Mouse (Mus musculus) A20 (cell line): ENCODE results near the gene Gm7694.

ENCODE experiments used
- DNase-seq: peaks from one replicate; pipeline ENCODE4 v3.0.0-alpha.2; 2011; ENCODE audit warnings: low read depth, low spot score

Gene Gm7694

DNA sequence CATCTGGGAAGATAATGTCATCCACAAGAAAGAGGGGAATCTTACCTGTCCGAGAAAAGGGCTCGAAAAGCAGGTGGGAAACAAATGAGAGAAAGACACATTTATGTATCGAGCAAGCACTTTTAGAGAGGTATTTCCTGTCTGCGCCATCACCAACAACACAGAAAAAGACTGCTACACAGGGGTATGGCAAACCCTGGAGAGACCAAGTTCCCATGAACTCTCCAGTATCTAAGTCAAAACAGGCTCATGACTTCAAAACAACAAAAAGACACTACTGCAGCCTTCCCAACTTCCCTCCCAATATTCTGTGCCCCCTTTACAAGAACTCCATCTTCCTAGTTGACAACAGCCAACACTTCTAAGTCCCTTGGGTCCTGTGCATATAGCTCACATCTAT, at the start of gene Gm7694:
Gene Gm7694 (minus strand): TSS at position 101 of the 400 bp plus-strand sequence.
- no peak for DNase-seq

DNA sequence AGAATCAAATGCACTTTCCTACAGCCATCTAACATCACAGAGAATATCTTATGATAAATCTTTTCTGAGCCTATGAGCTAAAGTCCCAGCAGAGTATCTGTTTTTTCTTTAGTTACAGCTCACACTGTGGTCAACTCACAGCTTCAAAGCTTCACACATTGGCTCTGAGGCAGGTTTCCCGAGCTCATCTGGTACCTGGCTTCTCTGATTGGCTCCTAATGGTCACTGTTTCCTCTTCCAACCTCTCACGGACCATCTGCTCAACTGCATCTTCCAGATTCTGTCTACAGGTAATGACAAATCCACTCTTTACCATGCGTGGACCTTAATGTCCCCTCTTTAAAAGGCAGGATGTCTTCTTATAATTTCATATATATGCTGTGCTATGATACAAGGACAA, 47.2 kb upstream of the Gm7694 start:
- no peak for DNase-seq

DNA sequence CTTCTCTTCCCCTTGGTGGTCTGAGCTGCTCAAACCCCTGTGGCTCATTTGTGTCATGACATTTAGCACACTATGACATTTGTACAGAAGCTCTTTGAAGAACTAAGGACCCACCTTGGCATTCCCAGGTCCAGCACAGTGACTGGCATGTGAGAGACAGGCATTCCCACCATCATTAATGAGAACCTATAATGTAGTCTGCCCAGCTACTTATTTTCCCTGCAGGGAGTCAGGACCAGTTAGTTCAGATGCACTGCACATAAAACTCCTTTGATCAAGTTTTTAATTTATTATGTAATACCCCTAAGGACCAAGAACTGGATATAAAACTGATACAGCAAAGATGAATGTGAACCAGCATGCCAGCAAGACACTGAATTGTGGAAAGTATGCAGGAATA, 44.9 kb upstream of the Gm7694 start:
- DNase-seq: no peak

DNA sequence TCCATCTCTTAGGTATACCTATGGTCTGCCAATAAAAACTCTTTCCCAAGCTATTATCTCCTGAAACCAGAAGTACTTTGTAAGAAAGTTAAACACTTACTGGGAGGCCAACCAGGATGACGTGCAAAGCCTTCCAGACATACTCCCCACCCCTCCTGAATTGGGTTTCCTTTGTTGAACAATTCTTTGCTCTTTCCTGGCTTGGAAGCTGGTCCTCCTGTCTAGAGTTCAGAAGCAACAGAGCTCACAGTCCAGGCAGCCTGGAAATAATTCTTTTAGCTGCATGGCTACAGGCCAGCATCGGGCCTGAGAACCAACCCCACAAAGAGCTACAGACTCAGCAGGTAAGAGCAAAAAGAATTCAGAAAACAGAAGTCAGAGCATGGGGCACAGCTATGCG, 40.1 kb upstream of the Gm7694 start:
- DNase-seq: no peak

DNA sequence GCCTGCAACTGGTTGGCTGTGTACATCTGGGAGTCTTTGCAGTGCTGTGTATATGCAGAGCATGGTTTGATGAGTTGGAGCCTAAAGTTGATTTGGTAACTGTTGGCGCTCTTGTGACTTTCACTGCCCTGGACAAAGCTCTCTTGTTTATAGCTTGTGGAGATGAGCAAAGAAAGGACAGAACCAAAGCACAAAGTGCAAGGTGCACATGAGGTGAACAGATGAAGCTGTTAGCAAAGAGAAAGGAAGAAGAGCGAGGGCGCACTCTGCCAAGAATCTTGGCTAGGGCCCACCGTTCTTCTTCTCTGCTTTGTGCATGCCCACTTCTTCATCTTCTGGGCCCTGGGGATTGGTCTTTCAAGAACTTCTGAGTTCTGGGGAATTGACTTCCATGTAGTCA, 37.8 kb upstream of the Gm7694 start:
- no peak for DNase-seq

DNA sequence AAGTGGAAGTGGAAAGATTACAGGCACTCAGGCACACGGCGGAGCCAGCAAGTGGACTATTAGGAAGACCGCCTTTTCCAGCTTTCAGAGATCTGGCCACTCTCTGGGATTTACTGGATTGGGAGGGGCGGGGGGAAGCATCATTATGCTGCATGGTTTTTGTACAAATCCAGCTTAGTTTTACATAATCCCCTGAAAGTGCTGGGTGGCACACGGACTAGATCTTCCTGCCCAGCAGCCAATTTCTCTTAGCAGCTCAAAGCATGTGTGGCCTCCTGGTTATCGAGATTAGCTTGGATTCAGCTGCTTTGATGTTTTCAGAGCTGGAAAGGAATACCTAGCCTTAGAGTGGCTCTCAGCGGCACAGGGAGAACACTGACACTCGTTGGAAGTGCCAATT, 36.9 kb upstream of the Gm7694 start:
- DNase-seq: no peak

DNA sequence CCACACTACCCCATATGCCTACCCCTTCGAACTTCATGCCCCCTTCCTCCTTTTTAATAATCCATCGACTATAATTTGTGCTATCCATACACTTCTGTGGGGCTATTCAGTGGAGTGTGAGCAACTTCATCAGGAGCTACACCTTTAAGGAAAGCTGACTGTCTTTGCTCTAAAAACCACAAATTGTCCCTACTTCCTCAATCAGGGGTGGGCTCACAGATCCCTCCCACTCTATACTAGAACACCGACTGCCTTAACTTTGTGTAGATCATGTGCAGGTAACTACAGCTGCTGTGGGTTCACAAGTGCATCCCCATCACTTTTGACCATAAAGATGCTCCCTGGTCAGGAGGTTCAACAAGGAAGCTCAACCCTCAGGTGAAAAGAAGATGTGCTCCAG, 33.8 kb upstream of the Gm7694 start:
- no peak for DNase-seq

DNA sequence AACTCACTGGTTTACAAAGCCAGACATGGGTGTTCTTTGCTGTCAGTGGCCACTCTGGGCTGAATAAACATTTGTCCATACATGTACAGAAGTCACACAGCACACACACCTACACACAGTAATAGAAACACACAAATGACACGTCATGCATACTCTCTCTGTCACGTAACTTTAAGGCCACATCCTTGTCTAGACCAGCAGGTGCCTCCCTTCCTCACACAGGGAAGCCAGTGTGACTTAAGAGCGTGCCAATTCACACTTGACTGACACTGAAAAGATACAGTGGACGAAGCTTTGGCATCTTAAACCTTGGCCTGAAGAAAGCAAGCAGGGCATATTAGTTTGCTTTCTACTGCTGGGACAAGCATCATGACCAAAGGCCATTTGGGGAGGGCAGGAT, 26.6 kb upstream of the Gm7694 start:
- DNase-seq: no peak

DNA sequence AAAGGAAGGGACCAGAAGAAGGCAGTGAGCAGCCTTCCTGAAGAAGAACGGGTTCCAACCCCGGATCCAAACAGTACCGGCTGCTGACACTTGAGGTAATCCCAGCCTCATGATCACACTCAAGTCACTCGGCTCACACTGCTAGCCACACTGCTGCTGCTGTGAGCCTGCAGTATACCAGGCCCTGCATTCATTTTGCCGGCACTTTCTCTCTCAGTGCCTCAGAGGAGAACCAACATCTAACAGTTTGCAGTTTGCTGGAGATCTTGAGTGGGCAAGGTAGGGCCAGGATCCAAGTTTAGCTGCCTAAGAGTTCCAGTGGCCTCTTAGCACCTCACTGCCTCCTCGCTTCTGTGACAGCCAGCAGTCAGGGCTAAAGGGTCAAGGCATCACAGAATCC, 25.8 kb upstream of the Gm7694 start:
- no peak for DNase-seq

DNA sequence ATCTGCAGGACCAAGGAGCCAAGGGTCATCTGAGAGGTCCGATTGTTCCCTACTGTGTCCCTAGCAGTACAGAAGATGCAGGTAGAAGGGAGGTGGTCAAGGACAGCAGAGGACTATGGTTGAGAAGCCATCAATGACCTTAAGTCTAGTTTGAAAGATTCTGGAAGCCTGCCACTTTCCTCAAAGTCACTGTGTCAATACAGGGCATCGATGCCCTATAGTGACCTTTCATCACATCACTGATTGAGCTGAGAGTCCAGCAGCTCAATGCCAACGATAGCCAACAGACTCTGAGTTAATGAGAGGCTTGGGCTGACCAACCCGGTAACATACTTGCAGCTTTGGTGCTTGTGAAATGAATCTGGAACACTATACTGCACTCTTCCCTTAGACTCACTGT, 19.1 kb upstream of the Gm7694 start:
- DNase-seq: no peak

DNA sequence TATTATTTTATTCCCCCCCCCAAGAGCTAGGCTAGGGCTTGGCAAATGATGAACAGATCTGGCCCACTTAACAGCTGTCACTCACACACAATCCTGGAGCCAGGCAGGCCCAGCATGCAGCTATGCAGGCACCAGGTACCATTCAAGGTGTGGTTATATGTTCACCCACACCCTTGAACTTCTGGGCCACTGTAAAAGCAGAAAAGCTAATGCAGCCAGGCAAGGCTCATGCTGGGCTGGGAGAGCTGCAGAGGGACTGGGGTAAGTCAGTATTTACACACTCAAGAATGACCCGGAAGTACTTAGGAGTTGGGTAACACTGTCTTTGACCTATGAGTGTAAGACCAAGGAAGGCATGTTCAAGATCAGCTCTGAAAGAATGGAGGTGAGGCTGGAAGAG, 18.2 kb upstream of the Gm7694 start:
- DNase-seq: no peak

DNA sequence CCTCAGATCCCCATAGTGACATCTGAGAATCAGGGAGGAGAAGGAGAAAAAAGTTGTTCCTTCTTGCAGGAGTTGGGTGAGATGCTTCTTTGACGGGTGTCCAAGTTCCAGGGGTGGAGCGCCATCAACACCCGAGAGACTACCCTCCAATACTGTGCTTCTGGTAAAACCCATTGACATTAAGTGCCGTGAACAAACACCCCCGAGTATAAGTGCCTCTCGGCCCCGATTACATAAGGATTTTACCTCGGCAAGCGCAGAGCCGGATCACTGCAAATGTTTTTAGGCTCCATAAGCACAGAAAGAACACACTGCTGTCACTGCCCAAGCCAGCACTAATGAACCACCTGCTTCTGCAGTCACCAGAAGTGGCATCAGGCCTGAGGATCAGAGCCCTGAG, 16.9 kb upstream of the Gm7694 start:
- DNase-seq: no peak

DNA sequence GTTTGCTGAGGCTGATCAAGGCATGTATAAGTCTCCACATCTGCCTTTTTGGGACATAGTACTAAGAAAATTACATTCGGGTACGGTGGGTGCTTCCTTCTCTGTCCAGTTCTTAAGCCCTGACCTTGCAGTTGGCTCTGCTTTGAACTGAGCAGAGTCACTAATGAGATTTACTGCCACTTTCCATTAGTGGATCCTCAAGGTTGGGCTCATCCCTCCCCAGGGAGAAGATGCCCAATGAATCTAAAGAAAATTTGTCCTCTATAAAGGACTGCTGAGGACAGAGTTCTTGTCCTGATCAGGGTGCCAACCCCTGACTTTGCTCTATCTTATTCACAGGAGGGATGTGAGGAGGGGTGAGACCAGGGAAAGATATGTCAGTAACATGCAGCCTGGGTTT, 15.9 kb upstream of the Gm7694 start:
- no peak for DNase-seq

DNA sequence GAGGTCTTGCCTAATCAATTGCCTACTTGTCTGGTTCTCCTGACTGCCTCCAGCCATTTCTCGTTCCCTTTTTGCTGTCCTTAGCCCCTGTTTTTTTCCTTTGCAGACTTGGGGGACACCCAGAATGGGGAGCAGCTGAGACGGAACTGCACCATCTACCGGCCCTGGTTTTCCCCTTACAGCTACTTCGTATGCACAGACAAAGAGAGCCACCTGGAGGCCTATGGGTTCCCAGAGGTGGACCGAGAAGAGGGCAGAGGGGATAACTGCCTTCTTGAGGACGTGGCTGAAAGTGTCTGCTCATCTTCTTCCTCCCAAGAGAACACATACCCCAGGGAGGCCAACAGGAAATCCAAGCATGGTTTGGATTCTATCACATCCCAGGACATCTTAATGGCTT, 5.3 kb upstream of the Gm7694 start:
- no peak for DNase-seq

DNA sequence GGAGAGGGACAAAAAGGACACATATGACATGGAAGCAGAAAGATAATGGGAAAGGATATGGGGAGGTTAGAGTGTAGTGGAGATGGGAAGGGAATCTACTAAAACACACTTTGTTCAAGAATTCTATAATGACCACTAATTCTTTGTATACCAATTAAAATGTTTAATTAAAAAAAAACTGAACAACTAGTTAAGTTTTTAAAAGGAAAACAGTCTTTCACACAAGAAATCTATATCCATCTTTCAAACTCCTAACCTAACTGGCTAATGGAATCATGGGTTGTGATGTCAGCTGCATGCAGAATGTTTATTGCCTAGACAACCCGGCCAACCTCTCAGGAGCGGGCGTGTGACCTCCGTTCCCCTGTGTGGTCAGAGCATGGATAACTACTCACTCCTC, 2.4 kb upstream of the Gm7694 start, which contains the start of gene Spata46:
Gene Spata46 (plus strand): TSS at position 301 of the 400 bp plus-strand sequence.
- no peak for DNase-seq

DNA sequence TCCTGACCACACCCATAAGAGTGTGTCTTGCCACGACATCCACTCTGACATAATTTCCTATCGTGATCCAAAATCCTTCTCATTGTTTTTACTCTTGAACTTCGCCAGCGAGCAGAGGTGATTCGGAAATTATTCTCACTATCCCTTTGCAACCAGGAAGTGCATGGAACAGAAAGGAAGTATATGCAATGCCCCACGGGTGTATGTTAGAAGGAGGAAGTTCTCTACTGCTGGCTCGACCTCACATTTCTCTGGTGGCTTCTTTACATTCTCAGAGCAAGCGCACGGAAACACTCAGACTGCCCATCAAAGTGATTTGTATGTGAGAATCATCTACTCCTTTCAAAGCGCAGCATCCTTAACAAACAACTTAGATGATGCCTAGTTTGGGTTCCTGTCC, 1.1 kb downstream of the Gm7694 start:
- DNase-seq: no peak

DNA sequence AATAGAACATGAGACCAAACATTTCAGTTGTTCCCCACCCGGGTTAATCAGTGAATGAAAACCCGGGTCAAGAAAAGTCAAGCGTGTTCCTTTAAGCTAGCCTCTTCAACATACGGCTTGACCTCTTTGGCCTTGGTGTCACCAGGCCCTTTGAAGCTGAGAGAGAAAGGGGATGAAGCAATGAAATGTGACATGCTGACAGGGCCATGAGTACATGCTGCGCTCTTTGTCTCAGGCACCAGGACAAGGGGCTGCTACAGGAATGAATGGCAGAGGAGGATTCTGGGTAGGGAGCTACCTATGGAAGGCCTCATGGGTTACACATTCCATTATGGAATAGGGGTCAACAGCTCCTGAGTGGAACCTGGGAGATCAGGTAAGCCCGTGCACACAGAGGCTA, 3.0 kb downstream of the Gm7694 start:
- no peak for DNase-seq

DNA sequence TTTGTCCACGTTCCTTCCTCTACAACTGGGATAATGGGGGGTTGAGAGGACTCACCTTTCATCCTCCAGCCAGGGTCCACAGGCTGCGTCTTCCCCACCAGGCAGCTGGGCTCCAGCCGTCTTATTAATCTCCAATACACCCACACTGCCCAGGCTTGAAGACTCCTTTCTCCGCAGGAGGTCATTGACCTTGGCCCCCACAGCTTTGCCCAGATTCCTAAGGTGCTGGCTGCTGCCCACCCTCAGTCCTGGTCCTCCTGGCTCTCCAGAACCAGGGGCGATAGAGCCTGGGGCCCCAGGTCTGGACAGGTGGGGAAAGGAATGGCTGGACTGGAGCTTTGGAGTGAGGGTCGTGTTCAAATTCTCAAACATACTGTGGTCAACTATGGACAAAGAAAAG, 3.7 kb downstream of the Gm7694 start:
- DNase-seq: no peak

DNA sequence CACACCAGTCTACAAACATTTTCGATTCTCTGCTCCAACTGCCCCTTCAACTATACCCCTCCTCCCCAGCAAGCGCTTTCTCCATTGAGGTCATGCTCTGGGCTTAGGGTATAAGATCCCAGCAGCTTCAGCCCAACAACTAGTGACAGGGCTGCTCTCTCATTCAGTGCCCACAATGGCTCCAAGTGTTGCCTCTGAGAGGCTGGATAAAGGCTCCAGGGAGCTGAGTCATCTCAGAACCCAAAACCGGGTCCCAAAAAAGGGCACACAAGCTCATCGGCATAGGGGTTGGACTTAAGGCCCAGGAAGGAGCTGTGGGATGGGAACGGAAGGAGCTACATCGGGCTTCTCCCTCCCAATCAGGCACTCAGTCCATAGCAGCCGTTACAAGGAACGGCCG, 4.4 kb downstream of the Gm7694 start:
- DNase-seq: no peak

DNA sequence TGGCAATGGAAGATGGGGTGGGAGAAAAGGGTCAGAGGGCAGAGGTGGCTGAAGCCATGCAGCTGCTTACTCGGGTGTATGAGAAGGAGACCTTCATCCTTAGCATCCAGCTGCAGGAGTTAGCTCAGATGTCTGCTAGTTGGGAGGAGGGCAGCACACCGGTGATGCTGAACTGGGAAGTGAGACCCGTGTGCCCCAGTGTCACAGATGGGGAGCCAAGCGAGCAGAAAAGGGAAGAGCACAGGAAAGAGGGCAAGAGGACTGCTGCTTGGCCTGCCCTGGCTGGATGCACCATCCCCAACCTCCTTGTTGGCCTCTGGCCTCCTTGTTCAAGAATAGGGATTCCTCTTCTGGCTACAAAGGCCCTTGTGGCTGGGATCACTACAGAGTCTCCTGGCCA, 6.6 kb downstream of the Gm7694 start:
- no peak for DNase-seq

DNA sequence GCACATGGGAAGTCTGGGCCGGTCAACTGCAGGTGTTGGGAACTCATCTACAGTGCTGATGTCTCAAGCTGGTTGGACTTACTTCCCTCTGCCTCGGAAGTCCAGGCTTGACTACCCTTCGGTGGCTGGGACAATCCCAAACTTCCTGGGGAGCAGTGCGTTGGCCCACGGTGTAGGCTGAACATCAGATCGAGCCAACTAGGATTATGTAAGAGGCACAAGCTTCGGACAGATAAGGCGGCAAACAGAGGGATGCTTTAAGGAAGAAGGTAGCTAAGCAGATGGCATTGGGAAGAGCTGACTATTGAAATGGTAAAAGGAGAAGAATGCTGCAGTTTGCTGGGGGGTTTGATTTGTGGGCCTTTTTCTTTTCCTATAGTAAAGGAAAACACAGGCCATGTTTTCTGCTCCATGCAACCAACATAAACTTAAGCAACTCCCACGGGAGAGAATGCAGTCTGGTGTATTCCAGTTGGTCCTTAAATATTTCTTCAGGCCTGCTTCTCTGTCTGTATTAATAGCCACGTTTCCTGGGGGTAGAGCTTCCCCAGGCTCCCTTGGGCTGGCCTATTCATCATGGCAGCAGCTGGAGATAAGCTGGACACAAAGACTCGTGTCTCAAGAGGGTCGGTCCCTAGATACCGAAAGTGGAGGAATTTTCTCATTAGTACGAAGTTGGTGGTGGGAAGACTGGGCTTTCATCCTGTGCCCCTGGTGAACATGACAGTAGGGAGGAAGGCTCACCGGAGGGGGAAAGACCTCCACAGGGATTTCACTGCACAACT, 11.2 kb downstream of the Gm7694 start:
- no peak for DNase-seq

DNA sequence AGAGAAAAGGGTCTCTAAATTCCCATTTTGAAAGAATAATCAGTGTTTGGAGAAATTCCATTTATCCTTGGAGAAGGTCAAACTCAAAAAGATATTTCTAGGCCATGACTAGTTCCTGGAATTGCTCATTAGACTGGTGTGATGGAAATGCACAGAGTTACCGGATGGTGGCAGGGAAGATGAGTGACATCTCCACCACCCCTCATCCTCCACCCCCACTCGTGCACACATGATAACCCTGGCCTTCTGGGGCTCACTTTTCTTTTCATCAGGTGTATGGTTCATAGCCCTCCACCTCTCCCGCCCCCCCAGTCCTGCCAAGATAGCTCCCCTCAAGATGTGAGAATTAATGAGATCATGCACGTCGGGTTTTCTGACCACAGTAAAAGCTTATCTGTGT, 12.9 kb downstream of the Gm7694 start:
- no peak for DNase-seq

DNA sequence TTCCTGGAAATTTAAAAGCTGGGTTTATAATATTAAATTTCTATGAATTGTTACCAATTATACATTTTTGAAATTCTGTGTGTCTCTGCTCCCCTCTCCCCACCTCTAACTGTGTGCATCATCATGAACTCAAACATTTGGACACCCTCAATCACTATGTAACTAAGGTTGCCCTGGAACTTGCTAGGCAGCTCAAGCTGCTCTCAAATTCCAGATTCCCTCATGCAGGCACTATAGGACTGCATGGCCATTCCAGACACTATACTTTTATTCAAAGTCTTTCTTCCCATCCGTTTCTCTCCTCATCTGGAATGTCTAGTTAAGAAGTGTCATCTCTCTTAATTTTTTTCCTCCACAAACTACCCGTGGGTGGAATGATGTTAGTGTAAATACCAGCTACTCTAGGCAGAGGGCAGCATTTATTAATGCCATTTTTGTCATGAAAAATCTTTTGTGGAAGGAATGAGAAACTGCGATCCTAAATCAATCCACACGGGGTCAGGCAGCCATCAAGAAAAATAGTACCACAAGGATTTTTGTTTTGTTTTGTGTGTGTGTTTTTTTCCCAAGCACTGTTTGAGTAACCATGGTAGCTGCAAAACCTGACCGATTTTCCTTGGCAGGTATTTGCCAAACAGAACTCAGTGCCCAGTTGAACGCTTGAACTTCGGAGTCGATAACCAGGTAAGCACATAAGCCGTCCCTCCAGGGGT, 13.7 kb downstream of the Gm7694 start:
- DNase-seq: no peak
